Mouse (Mus musculus): ENCODE data around the gene Tnni3k. TPM values are rescaled to one million over a fixed set of nuclear protein-coding genes. Genes with fewer than 3 reads are reported as not detected.

The Tnni3k gene
- polyA plus RNA-seq, 1 experiment from 2014 or later = not detected

GRCm38 (mm10) chr3:154879515-154879914 lies 175.7 kb downstream of the Tnni3k start:
- H3K4me2 ChIP-seq = no peak overlapping the region
- H3K27ac ChIP-seq (replicated peaks) = no peak overlapping the region
- H3K36me3 ChIP-seq (replicated peaks) = no peaks in the 10 kb centered on the region
- H3K9ac ChIP-seq = no peak overlapping the region
- 25% methylated on average over 2 of the region's 2 CpGs for WGBS (ENCODE audit: insufficient replicate concordance)
- ATAC-seq (ENCODE audit: insufficient read depth) = no peak
- H3K4me3 ChIP-seq (replicated peaks) = no peak overlapping the region
- no peaks in the 10 kb centered on the region for H3K4me1 ChIP-seq (replicated peaks)
- no peaks in the 10 kb centered on the region for H3K27me3 ChIP-seq
- no peaks in the 10 kb centered on the region for H3K9me3 ChIP-seq (replicated peaks)

DNA sequence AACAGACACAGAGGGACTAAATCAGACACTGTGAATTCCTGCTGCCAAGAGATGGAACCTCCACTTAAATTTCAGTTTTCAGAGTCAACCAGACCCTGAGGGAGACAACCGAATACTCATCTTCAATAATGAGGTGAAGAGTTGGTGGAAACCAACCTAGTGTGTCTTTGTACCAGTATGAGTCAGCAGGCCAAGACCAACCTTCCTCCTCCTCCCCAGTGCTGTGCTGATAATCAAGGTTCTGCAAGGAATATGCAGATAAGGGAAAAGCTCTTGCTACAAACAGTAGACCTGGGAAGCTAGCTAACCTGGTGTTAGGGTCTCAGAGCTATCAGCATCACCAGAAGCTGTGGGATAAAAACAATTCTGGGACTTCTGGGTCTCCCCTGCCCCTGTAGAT lies 176.1 kb downstream of the Tnni3k start:
- ATAC-seq (ENCODE audit: insufficient read depth) = no peak
- H3K4me3 ChIP-seq (replicated peaks) = no peak overlapping the region
- 41% methylated on average over 1 of the region's 1 CpGs for WGBS (ENCODE audit: insufficient replicate concordance)
- no peaks in the 10 kb centered on the region for H3K27me3 ChIP-seq
- H3K36me3 ChIP-seq (replicated peaks) = no peaks in the 10 kb centered on the region
- H3K9ac ChIP-seq = no peak overlapping the region
- no peaks in the 10 kb centered on the region for H3K4me1 ChIP-seq (replicated peaks)
- no peaks in the 10 kb centered on the region for H3K9me3 ChIP-seq (replicated peaks)
- H3K27ac ChIP-seq (replicated peaks) = no peak overlapping the region
- no peak overlapping the region for H3K4me2 ChIP-seq

DNA sequence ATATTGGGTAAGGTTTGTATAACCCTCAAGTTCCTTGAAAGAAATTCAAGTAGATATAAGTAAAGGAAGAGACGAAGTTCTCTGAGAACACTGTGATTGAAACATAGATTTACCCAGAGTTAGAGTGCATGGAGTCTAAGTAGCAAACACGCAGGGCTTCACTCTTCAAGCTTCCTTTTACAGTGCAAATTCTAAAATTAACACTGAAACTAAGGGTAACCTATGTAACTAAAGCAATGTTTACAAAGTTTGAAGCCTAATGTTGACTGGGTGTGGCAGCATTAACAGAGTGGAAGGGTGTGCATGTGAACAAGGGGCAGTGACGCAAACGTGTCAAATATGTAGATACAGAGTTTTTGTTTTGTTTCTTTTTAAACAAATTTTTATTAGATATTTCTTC lies 186.4 kb downstream of the Tnni3k start:
- Histone ChIP-seq H3K27ac (replicated peaks) (no peak overlapping the region), H3K4me1 (replicated peaks) (no peaks in the 10 kb centered on the region), H3K4me2 (no peak overlapping the region), H3K36me3 (replicated peaks) (no peaks in the 10 kb centered on the region), H3K9me3 (replicated peaks) (no peaks in the 10 kb centered on the region), H3K4me3 (replicated peaks) (no peak overlapping the region), H3K9ac (no peak overlapping the region), H3K27me3 (no peaks in the 10 kb centered on the region)
- no peak for ATAC-seq (ENCODE audit: insufficient read depth)
- WGBS (ENCODE audit: insufficient replicate concordance) = 69% methylated on average over 4 of the region's 4 CpGs

GRCm38 (mm10) chr3:154861921-154862320 lies 193.3 kb downstream of the Tnni3k start:
- Histone ChIP-seq H3K4me1 (replicated peaks) (no peaks in the 10 kb centered on the region), H3K9ac (no peak overlapping the region), H3K27me3 (no peaks in the 10 kb centered on the region), H3K9me3 (replicated peaks) (no peaks in the 10 kb centered on the region), H3K36me3 (replicated peaks) (no peaks in the 10 kb centered on the region), H3K4me2 (no peak overlapping the region), H3K4me3 (replicated peaks) (no peak overlapping the region), H3K27ac (replicated peaks) (no peak overlapping the region)
- 60% methylated on average over 6 of the region's 6 CpGs for WGBS (ENCODE audit: insufficient replicate concordance)
- ATAC-seq (ENCODE audit: insufficient read depth) = no peak

GRCm38 (mm10) chr3:154859721-154860120 lies 195.5 kb downstream of the Tnni3k start:
- ATAC-seq (ENCODE audit: insufficient read depth) = no peak
- 38% methylated on average over 3 of the region's 3 CpGs for WGBS (ENCODE audit: insufficient replicate concordance)
- H3K4me2 ChIP-seq = no peak overlapping the region
- no peaks in the 10 kb centered on the region for H3K9me3 ChIP-seq (replicated peaks)
- no peaks in the 10 kb centered on the region for H3K27me3 ChIP-seq
- no peak overlapping the region for H3K9ac ChIP-seq
- no peaks in the 10 kb centered on the region for H3K4me1 ChIP-seq (replicated peaks)
- H3K36me3 ChIP-seq (replicated peaks) = no peaks in the 10 kb centered on the region
- H3K27ac ChIP-seq (replicated peaks) = no peak overlapping the region
- no peak overlapping the region for H3K4me3 ChIP-seq (replicated peaks)

- H3K9me3 ChIP-seq (replicated peaks) = no peaks in the 10 kb centered on the region
- H3K4me1 ChIP-seq (replicated peaks) = no peaks in the 10 kb centered on the region
- no peak overlapping the region for H3K4me3 ChIP-seq (replicated peaks)
- H3K9ac ChIP-seq = no peak overlapping the region
- H3K27ac ChIP-seq (replicated peaks) = no peak overlapping the region
- no peak overlapping the region for H3K4me2 ChIP-seq
- H3K36me3 ChIP-seq (replicated peaks) = no peaks in the 10 kb centered on the region
- no peak for ATAC-seq (ENCODE audit: insufficient read depth)
- 41% methylated on average over 6 of the region's 6 CpGs for WGBS (ENCODE audit: insufficient replicate concordance)
- H3K27me3 ChIP-seq = no peaks in the 10 kb centered on the region
Observed at GRCm38 (mm10) chr3:154853257-154853656, 201.9 kb downstream of the Tnni3k start.

DNA sequence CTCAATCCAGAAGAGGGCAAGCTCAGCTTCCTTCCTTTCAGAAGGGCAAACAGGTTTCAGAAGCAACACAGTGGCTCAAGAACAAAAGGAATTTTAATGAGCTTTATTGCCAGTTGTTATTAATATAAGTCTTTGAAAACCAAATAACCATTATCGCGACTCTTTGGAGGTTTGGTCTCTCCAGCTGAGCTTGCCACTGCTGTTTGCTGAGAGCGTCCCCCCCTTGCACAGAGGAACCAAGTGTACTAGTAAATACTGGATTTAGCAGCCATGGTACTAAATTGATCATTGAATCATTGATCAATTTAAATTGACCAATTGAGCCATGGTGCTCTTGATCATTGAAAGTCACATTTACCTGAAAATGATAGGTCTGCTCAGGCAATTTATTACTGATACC lies 202.9 kb downstream of the Tnni3k start:
- Histone ChIP-seq H3K4me2 (no peak overlapping the region), H3K4me3 (replicated peaks) (no peak overlapping the region), H3K36me3 (replicated peaks) (no peaks in the 10 kb centered on the region), H3K9ac (no peak overlapping the region), H3K27me3 (no peaks in the 10 kb centered on the region), H3K4me1 (replicated peaks) (no peaks in the 10 kb centered on the region), H3K27ac (replicated peaks) (no peak overlapping the region), H3K9me3 (replicated peaks) (no peaks in the 10 kb centered on the region)
- 60% methylated on average over 3 of the region's 3 CpGs for WGBS (ENCODE audit: insufficient replicate concordance)
- no peak for ATAC-seq (ENCODE audit: insufficient read depth)

- Histone ChIP-seq H3K9ac (no peak overlapping the region), H3K27me3 (no peaks in the 10 kb centered on the region), H3K4me3 (replicated peaks) (no peak overlapping the region), H3K36me3 (replicated peaks) (no peaks in the 10 kb centered on the region), H3K9me3 (replicated peaks) (no peaks in the 10 kb centered on the region), H3K27ac (replicated peaks) (no peak overlapping the region), H3K4me1 (replicated peaks) (no peaks in the 10 kb centered on the region), H3K4me2 (no peak overlapping the region)
- ATAC-seq (ENCODE audit: insufficient read depth) = no peak
- 48% methylated on average over 7 of the region's 7 CpGs for WGBS (ENCODE audit: insufficient replicate concordance)
Observed at GRCm38 (mm10) chr3:154842247-154842646, 213.0 kb downstream of the Tnni3k start.

- no peaks in the 10 kb centered on the region for H3K36me3 ChIP-seq (replicated peaks)
- H3K27ac ChIP-seq (replicated peaks) = no peak overlapping the region
- 44% methylated on average over 1 of the region's 1 CpGs for WGBS (ENCODE audit: insufficient replicate concordance)
- no peak for ATAC-seq (ENCODE audit: insufficient read depth)
- H3K4me2 ChIP-seq = no peak overlapping the region
- H3K9me3 ChIP-seq (replicated peaks) = no peaks in the 10 kb centered on the region
- H3K4me1 ChIP-seq (replicated peaks) = no peaks in the 10 kb centered on the region
- no peaks in the 10 kb centered on the region for H3K27me3 ChIP-seq
- no peak overlapping the region for H3K9ac ChIP-seq
- no peak overlapping the region for H3K4me3 ChIP-seq (replicated peaks)
Observed at GRCm38 (mm10) chr3:154841076-154841475, 214.1 kb downstream of the Tnni3k start.

DNA sequence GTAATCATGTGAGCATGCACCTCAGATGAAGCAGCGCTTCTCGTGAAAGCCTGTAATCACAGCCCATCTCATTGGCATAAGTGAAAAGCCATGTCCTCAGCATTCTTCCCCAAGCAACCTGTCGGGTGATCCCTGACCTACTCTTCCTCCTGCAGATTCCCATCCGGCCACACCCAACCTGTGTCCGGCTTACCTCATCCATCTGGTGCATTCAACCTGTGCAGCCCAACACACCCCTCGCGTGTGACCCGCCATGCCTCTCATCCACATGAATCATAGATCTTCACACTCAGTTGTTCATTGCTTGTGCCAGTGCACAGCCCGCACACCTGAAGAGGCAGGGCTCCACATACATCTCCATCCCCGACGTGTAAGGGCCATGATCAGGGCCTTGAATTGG lies 217.3 kb downstream of the Tnni3k start:
- Histone ChIP-seq H3K36me3 (replicated peaks) (no peaks in the 10 kb centered on the region), H3K4me2 (no peak overlapping the region), H3K4me3 (replicated peaks) (no peak overlapping the region)

GRCm38 (mm10) chr3:154836137-154836536 lies 219.1 kb downstream of the Tnni3k start:
- Histone ChIP-seq H3K9ac (no peak overlapping the region), H3K9me3 (replicated peaks) (no peaks in the 10 kb centered on the region), H3K27me3 (no peaks in the 10 kb centered on the region), H3K4me3 (replicated peaks) (no peak overlapping the region), H3K4me2 (no peak overlapping the region), H3K36me3 (replicated peaks) (no peaks in the 10 kb centered on the region), H3K4me1 (replicated peaks) (no peaks in the 10 kb centered on the region), H3K27ac (replicated peaks) (no peak overlapping the region)
- no peak for ATAC-seq (ENCODE audit: insufficient read depth)
- WGBS (ENCODE audit: insufficient replicate concordance) = 50% methylated on average over 3 of the region's 3 CpGs

More for the DNA sequence above, 217.3 kb downstream of the Tnni3k start:
- WGBS (ENCODE audit: insufficient replicate concordance) = 73% methylated on average over 11 of the region's 11 CpGs
- H3K27me3 ChIP-seq = no peaks in the 10 kb centered on the region
- H3K9ac ChIP-seq = no peak overlapping the region
- no peak for ATAC-seq (ENCODE audit: insufficient read depth)
- no peaks in the 10 kb centered on the region for H3K9me3 ChIP-seq (replicated peaks)
- no peaks in the 10 kb centered on the region for H3K4me1 ChIP-seq (replicated peaks)
- H3K27ac ChIP-seq (replicated peaks) = no peak overlapping the region

GRCm38 (mm10) chr3:154834373-154834772 lies 220.8 kb downstream of the Tnni3k start:
- Histone ChIP-seq H3K9ac (no peak overlapping the region), H3K27ac (replicated peaks) (no peak overlapping the region), H3K4me1 (replicated peaks) (no peaks in the 10 kb centered on the region), H3K4me2 (no peak overlapping the region), H3K27me3 (no peaks in the 10 kb centered on the region), H3K4me3 (replicated peaks) (no peak overlapping the region), H3K9me3 (replicated peaks) (no peaks in the 10 kb centered on the region), H3K36me3 (replicated peaks) (no peaks in the 10 kb centered on the region)
- WGBS (ENCODE audit: insufficient replicate concordance) = 71% methylated on average over 9 of the region's 9 CpGs
- no peak for ATAC-seq (ENCODE audit: insufficient read depth)
